Comparison of ENCODE assay signal across 9 mouse cellular contexts in genomic region chr14:54575631-54576030, GRCm38 (mm10). TPM values are rescaled to one million over a fixed set of nuclear protein-coding genes. Genes with fewer than 3 reads are reported as not detected.
DNase-seq lines count a peak whose midpoint lies in the region; ATAC-seq lines count a peak whose summit lies in the region.
"Had no signal": no experiment of that assay in that cellular context is flagged by ENCODE, and none has a peak within 500 bp of the region (broad histone marks: within the 10 kb centered on the region; RNA-seq: fewer than 3 reads in every experiment).

No protein-coding gene starts in this region.

- H3K4me3 ChIP-seq in erythroblast, embryonic 14.5 days (replicated peaks): peak overlapping the region; percentile 45
- peak overlapping the region; percentile 98 for H3K4me3 ChIP-seq in embryonic facial prominence, embryonic 11.5 days (ENCODE audit: low read depth, low read length)
- H3K4me3 ChIP-seq in limb, embryonic 10.5 days: peak overlapping the region; percentile 98
- peak overlapping the region; percentile 65 for H3K4me3 ChIP-seq in midbrain, embryonic 13.5 days (replicated peaks)

- peak overlapping the region; percentile 80; the same call in 1 of the 2 replicates for H3K27ac ChIP-seq in embryonic facial prominence, embryonic 11.5 days (replicated peaks; ENCODE audit: low read depth, low read length)
- H3K27ac ChIP-seq in limb, embryonic 10.5 days: peak overlapping the region; percentile 98
- no peak overlapping the region for H3K27ac ChIP-seq in midbrain, embryonic 13.5 days

- peak overlapping the region; percentile 86 for H3K4me2 ChIP-seq in embryonic facial prominence, embryonic 11.5 days (ENCODE audit: low read depth, low read length)
- peak overlapping the region; percentile 82 for H3K4me2 ChIP-seq in midbrain, embryonic 13.5 days (replicated peaks)

- H3K9me3 ChIP-seq in erythroblast, embryonic 14.5 days (ENCODE audit: control insufficient read depth, low read length): peaks cover 13% of the 10 kb centered on the region; the same call in 1 of the 2 replicates
- no peaks in the 10 kb centered on the region for H3K9me3 ChIP-seq in embryonic facial prominence, embryonic 11.5 days (replicated peaks; ENCODE audit: control insufficient read depth, low read length)
- H3K9me3 ChIP-seq in limb, embryonic 10.5 days (replicated peaks): no peaks in the 10 kb centered on the region
- no peaks in the 10 kb centered on the region for H3K9me3 ChIP-seq in midbrain, embryonic 13.5 days

- intact Hi-C loops in heart, postnatal 14 days (cut with DNase I): loop anchor here (5.0 kb wide), 2 partner anchors 48 to 348 kb away; no protein-coding TSS in a partner anchor

- H3K27me3 ChIP-seq in erythroblast, embryonic 14.5 days (ENCODE audit: control insufficient read depth): peaks cover 82% of the 10 kb centered on the region
- no peaks in the 10 kb centered on the region for H3K27me3 ChIP-seq in embryonic facial prominence, embryonic 11.5 days (ENCODE audit: control insufficient read depth, insufficient read depth, low read length)
- H3K27me3 ChIP-seq in limb, embryonic 10.5 days (ENCODE audit: low read depth, poor library complexity, severe bottlenecking): no peaks in the 10 kb centered on the region
- peaks cover 29% of the 10 kb centered on the region for H3K27me3 ChIP-seq in midbrain, embryonic 13.5 days

- no peak for ATAC-seq in erythroblast, adult 5-6 weeks (replicated peaks; ENCODE audit: low FRiP score, poor library complexity, severe bottlenecking)
- 0 out of 2 replicates have a peak, but pooled peaks have one; percentile 7 for ATAC-seq in embryonic facial prominence, embryonic 11.5 days (replicated peaks; ENCODE audit: insufficient number of reproducible peaks, low FRiP score, low TSS enrichment, low read depth)
- no peak for ATAC-seq in midbrain, embryonic 13.5 days

- H3K9ac ChIP-seq in embryonic facial prominence, embryonic 11.5 days (replicated peaks; ENCODE audit: low read length): peak overlapping the region; percentile 89
- peak overlapping the region; percentile 72 for H3K9ac ChIP-seq in midbrain, embryonic 13.5 days (replicated peaks)

- peak; percentile 90 for DNase-seq in embryonic facial prominence, embryonic 11.5 days (ENCODE audit: low spot score)
- peak; percentile 74 to 78 for DNase-seq in heart, postnatal 14 days
- peak; percentile 93 for DNase-seq in limb, embryonic 10.5 days (ENCODE audit: low spot score)
- peak; percentile 64 for DNase-seq in thymus, postnatal 4 days
- DNase-seq in layer of hippocampus, adult 8-10 months (ENCODE audit: low spot score in 2 of 2): no peak

- peaks cover 36% of the 10 kb centered on the region for H3K4me1 ChIP-seq in erythroblast, embryonic 14.5 days (ENCODE audit: control insufficient read depth)
- peaks cover 16% of the 10 kb centered on the region for H3K4me1 ChIP-seq in embryonic facial prominence, embryonic 11.5 days (ENCODE audit: control insufficient read depth, insufficient read depth, low read length)
- peaks cover 51% of the 10 kb centered on the region for H3K4me1 ChIP-seq in limb, embryonic 10.5 days
- peaks cover 69% of the 10 kb centered on the region for H3K4me1 ChIP-seq in midbrain, embryonic 13.5 days (replicated peaks)

- H3K36me3 ChIP-seq in erythroblast, embryonic 14.5 days (ENCODE audit: control insufficient read depth): no peaks in the 10 kb centered on the region
- peaks cover 6% of the 10 kb centered on the region; the same call in 1 of the 2 replicates for H3K36me3 ChIP-seq in embryonic facial prominence, embryonic 11.5 days (replicated peaks; ENCODE audit: control insufficient read depth, insufficient read depth, low read depth, low read length)
- peaks cover 43% of the 10 kb centered on the region for H3K36me3 ChIP-seq in limb, embryonic 10.5 days
- 0 out of 2 replicates have a peak, but pooled peaks cover 3% of the 10 kb centered on the region for H3K36me3 ChIP-seq in midbrain, embryonic 13.5 days

- WGBS in embryonic facial prominence, embryonic 11.5 days: under 1% methylated on average over 39 of the region's 39 CpGs
- WGBS in limb, embryonic 10.5 days: under 1% methylated on average over 39 of the region's 39 CpGs
- 0% methylated on average over 38 of the region's 39 CpGs for WGBS in midbrain, embryonic 13.5 days

RNA-seq across cellular contexts. Expression of gene Ajuba, which starts 1.7 kb away (rescaled TPM):
- polyA plus RNA-seq in erythroblast, embryonic 14.5 days (2012): not detected in 2 replicates
- not detected in 2 replicates for total RNA-seq in erythroblast, adult 5-6 weeks (2015; ENCODE audit: low replicate concordance)
- total RNA-seq in erythroblast, adult 5-6 weeks (2017; ENCODE audit: low replicate concordance): 0.85 TPM in 1 of 2 replicates, not detected in the other
- polyA plus RNA-seq in embryonic facial prominence, embryonic 11.5 days (2014; fragmentation: Nextera tagmentation; extraction: Ambion mirVana): 28.4 and 31.5 TPM in 2 replicates
- 10 to 100 TPM; 10.2 to 10.7 TPM for total RNA-seq in heart, postnatal 14 days (2021)
- polyA plus RNA-seq in limb, embryonic 10.5 days (2016; fragmentation: Nextera tagmentation; extraction: Ambion mirVana): 70.1 and 75.3 TPM in 2 replicates
- 13.5 and 18.0 TPM in 2 replicates for polyA plus RNA-seq in midbrain, embryonic 13.5 days (2015; fragmentation: Nextera tagmentation; extraction: Ambion mirVana)
- total RNA-seq in layer of hippocampus, adult 8-10 months (2022): 1 to 10 TPM; 1.3 to 2.7 (median 1.9) TPM

RNA-seq across cellular contexts. Expression of gene Haus4, which starts 21.2 kb away (rescaled TPM):
- 10.0 and 11.7 TPM in 2 replicates for polyA plus RNA-seq in erythroblast, embryonic 14.5 days (2012)
- 13.0 and 30.6 TPM in 2 replicates for total RNA-seq in erythroblast, adult 5-6 weeks (2015; ENCODE audit: low replicate concordance)
- total RNA-seq in erythroblast, adult 5-6 weeks (2017; ENCODE audit: low replicate concordance): 39.4 and 42.9 TPM in 2 replicates
- polyA plus RNA-seq in embryonic facial prominence, embryonic 11.5 days (2014; fragmentation: Nextera tagmentation; extraction: Ambion mirVana): 43.4 and 50.2 TPM in 2 replicates
- 1 to 10 TPM; 5.2 to 6.1 TPM for total RNA-seq in heart, postnatal 14 days (2021)
- polyA plus RNA-seq in limb, embryonic 10.5 days (2016; fragmentation: Nextera tagmentation; extraction: Ambion mirVana): 57.5 and 63.0 TPM in 2 replicates
- 19.2 and 21.7 TPM in 2 replicates for polyA plus RNA-seq in midbrain, embryonic 13.5 days (2015; fragmentation: Nextera tagmentation; extraction: Ambion mirVana)
- total RNA-seq in layer of hippocampus, adult 8-10 months (2022): 1 to 10 TPM; 3.6 to 9.7 (median 4.9) TPM

RNA-seq across cellular contexts. Expression of gene 4931414P19Rik, which starts 30.2 kb away (rescaled TPM):
- polyA plus RNA-seq in erythroblast, embryonic 14.5 days (2012): 0.94 and 1.5 TPM in 2 replicates
- 1.3 and 4.4 TPM in 2 replicates for total RNA-seq in erythroblast, adult 5-6 weeks (2015; ENCODE audit: low replicate concordance)
- total RNA-seq in erythroblast, adult 5-6 weeks (2017; ENCODE audit: low replicate concordance): 1.0 and 1.4 TPM in 2 replicates
- 5.1 and 7.7 TPM in 2 replicates for polyA plus RNA-seq in embryonic facial prominence, embryonic 11.5 days (2014; fragmentation: Nextera tagmentation; extraction: Ambion mirVana)
- total RNA-seq in heart, postnatal 14 days (2021): 1 to 10 TPM; 5.0 to 6.0 TPM
- polyA plus RNA-seq in limb, embryonic 10.5 days (2016; fragmentation: Nextera tagmentation; extraction: Ambion mirVana): 11.1 and 13.5 TPM in 2 replicates
- 8.7 and 9.3 TPM in 2 replicates for polyA plus RNA-seq in midbrain, embryonic 13.5 days (2015; fragmentation: Nextera tagmentation; extraction: Ambion mirVana)
- total RNA-seq in layer of hippocampus, adult 8-10 months (2022): 1 to 10 TPM; 4.4 to 7.8 (median 6.1) TPM

RNA-seq across cellular contexts. Expression of gene Psmb5, which starts 42.2 kb away (rescaled TPM):
- polyA plus RNA-seq in erythroblast, embryonic 14.5 days (2012): 17.6 and 21.7 TPM in 2 replicates
- total RNA-seq in erythroblast, adult 5-6 weeks (2015; ENCODE audit: low replicate concordance): 47.7 and 51.0 TPM in 2 replicates
- total RNA-seq in erythroblast, adult 5-6 weeks (2017; ENCODE audit: low replicate concordance): 12.9 and 18.1 TPM in 2 replicates
- 404 and 462 TPM in 2 replicates for polyA plus RNA-seq in embryonic facial prominence, embryonic 11.5 days (2014; fragmentation: Nextera tagmentation; extraction: Ambion mirVana)
- total RNA-seq in heart, postnatal 14 days (2021): 100 to 1,000 TPM; 186 to 196 TPM
- 508 and 553 TPM in 2 replicates for polyA plus RNA-seq in limb, embryonic 10.5 days (2016; fragmentation: Nextera tagmentation; extraction: Ambion mirVana)
- polyA plus RNA-seq in midbrain, embryonic 13.5 days (2015; fragmentation: Nextera tagmentation; extraction: Ambion mirVana): 438 and 468 TPM in 2 replicates
- total RNA-seq in layer of hippocampus, adult 8-10 months (2022): 100 to 1,000 TPM; 179 to 205 (median 193) TPM

RNA-seq across cellular contexts. Expression of gene Psmb11, which starts 45.6 kb away (rescaled TPM):
- polyA plus RNA-seq in erythroblast, embryonic 14.5 days (2012): not detected in 2 replicates
- total RNA-seq in erythroblast, adult 5-6 weeks (2015; ENCODE audit: low replicate concordance): not detected in 2 replicates
- total RNA-seq in erythroblast, adult 5-6 weeks (2017; ENCODE audit: low replicate concordance): 0.26 TPM in 1 of 2 replicates, not detected in the other
- not detected in 2 replicates for polyA plus RNA-seq in embryonic facial prominence, embryonic 11.5 days (2014; fragmentation: Nextera tagmentation; extraction: Ambion mirVana)
- 1 to 10 TPM in 1 of 2 experiments, not detected in 1; 1.1 TPM for total RNA-seq in heart, postnatal 14 days (2021)
- polyA plus RNA-seq in limb, embryonic 10.5 days (2016; fragmentation: Nextera tagmentation; extraction: Ambion mirVana): 0.13 and 0.14 TPM in 2 replicates
- polyA plus RNA-seq in midbrain, embryonic 13.5 days (2015; fragmentation: Nextera tagmentation; extraction: Ambion mirVana): 0.15 TPM in 1 of 2 replicates, not detected in the other
- under 1 TPM in 3 of 4 experiments, not detected in 1; 0.14 to 0.51 (median 0.23) TPM for total RNA-seq in layer of hippocampus, adult 8-10 months (2022)
- total RNA-seq: left cerebral cortex, postnatal 10 days had no signal

Comparison
In these comparisons a context has a peak if more than half of its experiments do, and no peak if none do; other contexts are left out.
1. H3K4me3 ChIP-seq: peak in every context shown above with its lines; median percentile 98 in embryonic facial prominence, embryonic 11.5 days; 98 in limb, embryonic 10.5 days; 65 in midbrain, embryonic 13.5 days; 45 in erythroblast, embryonic 14.5 days.
2. DNase-seq: peak in embryonic facial prominence, embryonic 11.5 days (single experiment), heart, postnatal 14 days (2 of 2), limb, embryonic 10.5 days (single experiment) and thymus, postnatal 4 days (single experiment); none in layer of hippocampus, adult 8-10 months (0 of 2).
3. RNA of gene Ajuba, which starts 1.7 kb away (polyA plus RNA-seq): 70.1 to 75.3 TPM in limb, embryonic 10.5 days, 28.4 to 31.5 TPM in embryonic facial prominence, embryonic 11.5 days and 13.5 to 18.0 TPM in midbrain, embryonic 13.5 days; not detected in erythroblast, embryonic 14.5 days; every median in the first group is over 10 times any median in the second.